Mouse (Mus musculus): Measurements from ENCODE around the gene Gm49322. TPM values are rescaled to one million over a fixed set of nuclear protein-coding genes. Genes with fewer than 3 reads are reported as not detected.

Gm49322 gene
- total and polyA plus RNA-seq, 3 experiments: 0.28 to 1.8 (median 1.1) TPM

- no peaks in the 10 kb centered on the region for H3K27me3 ChIP-seq (replicated peaks)
- H3K36me3 ChIP-seq (replicated peaks in 1 of 2; ENCODE audit: control insufficient read depth in 1 of 2, insufficient read depth in 1 of 2, low read length in 1 of 2): peaks cover 31 to 52% of the 10 kb centered on the region in 2 experiments
- H3K4me2 ChIP-seq (ENCODE audit: insufficient read depth, low read depth, poor library complexity, severe bottlenecking): no peak overlapping the region; the same call in 1 of the 2 replicates
- peak; percentile 44; the same call in 1 of the 2 replicates for TF ChIP-seq TCF12 (IDR thresholded peaks at IDR 0.05; ENCODE audit: low read depth, low read length)
- TF ChIP-seq UBTF (IDR thresholded peaks at IDR 0.05; ENCODE audit: low read depth, low read length): no peak
- H3K4me3 ChIP-seq (replicated peaks in 1 of 3; ENCODE audit: low read depth in 2 of 3, low read length in 2 of 3, poor library complexity in 1 of 3): no peak overlapping the region
- dilution Hi-C loops (cut with MboI; ENCODE audit: extremely low pct_ligation_motif_present, extremely low pct_unique_long_range_greater_than_20kb, low sequenced_read_pairs) (no loop called here), in situ Hi-C loops (cut with MboI; ENCODE audit: low pct_ligation_motif_present, low pct_unique_long_range_greater_than_20kb, low sequenced_read_pairs) (no loop called here)
- H3K9ac ChIP-seq (ENCODE audit: insufficient read depth, low read depth): no peak overlapping the region
- H3K9me3 ChIP-seq (replicated peaks; ENCODE audit: low read length): no peaks in the 10 kb centered on the region
- H3K27ac ChIP-seq (ENCODE audit: insufficient read depth, low read depth): no peak overlapping the region
- peaks cover 20% of the 10 kb centered on the region for H3K79me2 ChIP-seq (replicated peaks; ENCODE audit: control insufficient read depth, extremely low read depth, insufficient read depth, poor library complexity, severe bottlenecking)
- DNase-seq (ENCODE audit: extremely low read depth): no peak
- H3K4me1 ChIP-seq (ENCODE audit: control insufficient read depth in 1 of 2, insufficient read depth in 2 of 2): peaks cover 29 to 70% of the 10 kb centered on the region in 2 experiments
Measured at GRCm38 (mm10) chr10:80587305-80587657, 18.5 kb upstream of the Gm49322 start.

GRCm38 (mm10) chr10:80589127-80589878, 16.5 kb upstream of the Gm49322 start:
- H3K79me2 ChIP-seq (replicated peaks; ENCODE audit: control insufficient read depth, extremely low read depth, insufficient read depth, poor library complexity, severe bottlenecking): peaks cover 20% of the 10 kb centered on the region
- H3K27ac ChIP-seq (ENCODE audit: insufficient read depth, low read depth): no peak overlapping the region; the same call in 1 of the 2 replicates
- no peak for DNase-seq (ENCODE audit: extremely low read depth)
- H3K4me3 ChIP-seq (replicated peaks in 1 of 3; ENCODE audit: low read depth in 2 of 3, low read length in 2 of 3, poor library complexity in 1 of 3): peak overlapping the region; percentile 90 to 91 (median 91)
- H3K4me1 ChIP-seq (ENCODE audit: control insufficient read depth in 1 of 2, insufficient read depth in 2 of 2): peaks cover 29 to 52% of the 10 kb centered on the region in 2 experiments
- H3K27me3 ChIP-seq (replicated peaks): no peaks in the 10 kb centered on the region
- peak overlapping the region; percentile 78 for H3K9ac ChIP-seq (ENCODE audit: insufficient read depth, low read depth)
- TF ChIP-seq TBP (conservative IDR thresholded peaks at IDR 0.05; ENCODE audit: low read depth, low read length): no peak
- peak; percentile 62; the same call in 1 of the 2 replicates for TF ChIP-seq MXI1 (IDR thresholded peaks at IDR 0.05; ENCODE audit: low read depth, low read length)
- TF ChIP-seq JUN (IDR thresholded peaks at IDR 0.05; ENCODE audit: insufficient read depth, low read depth, low read length): no peak
- no peak for TF ChIP-seq MAZ (IDR thresholded peaks at IDR 0.05; ENCODE audit: low read depth, low read length)
- peak; percentile 61; the same call in 1 of the 2 replicates for TF ChIP-seq SIN3A (IDR thresholded peaks at IDR 0.05; ENCODE audit: low read length)
- peak; percentile 75 for TF ChIP-seq BHLHE40 (IDR thresholded peaks at IDR 0.05; ENCODE audit: low read depth, low read length)
- no peak for TF ChIP-seq ZMIZ1 (IDR thresholded peaks at IDR 0.05; ENCODE audit: low read depth, low read length)
- TF ChIP-seq ETS1 (conservative IDR thresholded peaks at IDR 0.05; ENCODE audit: low read depth, low read length): no peak
- peak; percentile 59 for TF ChIP-seq MAX (IDR thresholded peaks at IDR 0.05; ENCODE audit: low read length)
- TF ChIP-seq KAT2A (IDR thresholded peaks at IDR 0.05; ENCODE audit: insufficient replicate concordance, low read length): no peak
- TF ChIP-seq E2F4 (IDR thresholded peaks at IDR 0.05; ENCODE audit: insufficient replicate concordance, low read depth, low read length): no peak
- no peak for TF ChIP-seq RAD21 (IDR thresholded peaks at IDR 0.05; ENCODE audit: low read depth, low read length)
- TF ChIP-seq NRF1 (IDR thresholded peaks at IDR 0.05; ENCODE audit: low read depth, low read length): no peak
- H3K9me3 ChIP-seq (replicated peaks; ENCODE audit: low read length): no peaks in the 10 kb centered on the region
- in situ Hi-C loops (cut with MboI; ENCODE audit: low pct_ligation_motif_present, low pct_unique_long_range_greater_than_20kb, low sequenced_read_pairs): no loop called here
- peak overlapping the region; percentile 92 for H3K4me2 ChIP-seq (ENCODE audit: insufficient read depth, low read depth, poor library complexity, severe bottlenecking)
- dilution Hi-C loops (cut with MboI; ENCODE audit: extremely low pct_ligation_motif_present, extremely low pct_unique_long_range_greater_than_20kb, low sequenced_read_pairs): no loop called here
- H3K36me3 ChIP-seq (replicated peaks in 1 of 2; ENCODE audit: control insufficient read depth in 1 of 2, insufficient read depth in 1 of 2, low read length in 1 of 2): peaks cover 19 to 34% of the 10 kb centered on the region in 2 experiments

Data from CH12.LX (cell line).